Mouse (Mus musculus) right cerebral cortex, postnatal 14 days (tissue): ENCODE results near the gene Hcfc1r1.

ENCODE experiments used
- DNase-seq: peaks from one replicate; pipeline ENCODE4 v3.0.0; 2022

Hcfc1r1 gene

GRCm38 (mm10) chr17:23673424-23674073 is at the start of gene Hcfc1r1, which contains the start of gene Thoc6:
Gene Hcfc1r1 (plus strand): TSS chr17:23673596.
Gene Thoc6 (minus strand): TSS chr17:23673882.
- DNase-seq, result peak; percentile 91

DNA sequence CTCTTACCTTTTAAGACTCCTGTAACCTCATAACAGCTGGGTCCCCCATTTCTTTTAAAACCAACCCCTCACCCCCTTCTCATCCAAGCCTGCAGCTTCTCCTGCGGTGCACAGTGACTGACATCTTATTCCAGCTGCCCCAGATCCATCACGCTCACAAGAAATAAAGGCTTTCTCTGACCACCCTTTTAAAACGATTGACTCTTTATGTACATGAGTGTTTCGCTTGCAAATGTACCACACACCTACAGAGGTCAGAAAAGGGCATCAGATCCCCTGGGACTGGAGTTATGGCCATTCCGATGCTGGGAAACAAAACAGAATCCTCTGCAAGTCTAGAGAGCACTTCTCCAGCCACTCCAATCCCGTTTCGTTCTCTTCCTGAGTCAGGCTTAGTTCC is 45.6 kb upstream of the Hcfc1r1 start:
- DNase-seq, result no peak

DNA sequence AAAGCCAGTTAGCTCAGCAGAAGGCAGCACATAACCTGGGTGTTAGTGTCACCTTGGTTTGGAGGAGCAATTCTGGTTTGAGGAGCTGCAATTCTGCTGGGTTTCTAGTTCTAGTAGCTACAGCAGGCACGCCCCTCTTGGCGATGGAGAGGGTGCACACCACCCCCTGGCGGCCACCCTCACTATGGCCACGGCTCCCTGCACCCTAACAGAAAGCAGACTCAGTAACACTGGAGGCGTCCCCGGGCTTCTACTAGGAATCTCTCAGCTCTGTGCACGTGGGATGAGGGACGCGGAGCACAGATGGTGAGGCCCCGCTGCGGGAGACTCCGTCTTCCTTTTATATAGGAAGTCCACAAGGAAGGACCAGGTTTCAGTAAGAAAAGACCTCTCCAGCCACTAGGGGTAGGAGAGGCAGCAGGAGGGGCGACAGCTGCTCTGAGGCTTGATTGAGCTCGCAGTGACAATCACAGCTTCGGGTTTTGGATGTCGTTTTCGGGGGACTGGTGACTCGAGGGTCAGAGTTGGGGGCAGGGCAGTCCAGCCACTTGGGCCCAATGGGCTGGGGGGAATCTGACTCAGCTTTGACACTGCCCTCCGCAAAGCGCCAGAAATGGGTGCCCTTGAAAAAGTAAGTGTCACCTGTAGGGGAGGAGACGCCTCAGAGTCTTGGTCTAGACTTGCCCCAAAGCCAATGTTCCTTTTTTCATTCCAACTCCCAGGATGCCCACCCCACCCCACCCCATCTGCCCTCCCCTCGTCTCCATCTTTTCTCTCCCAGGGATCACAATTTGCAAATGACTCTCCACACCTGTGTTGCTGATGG is 43.0 kb upstream of the Hcfc1r1 start:
- DNase-seq, result peak; percentile 83

DNA sequence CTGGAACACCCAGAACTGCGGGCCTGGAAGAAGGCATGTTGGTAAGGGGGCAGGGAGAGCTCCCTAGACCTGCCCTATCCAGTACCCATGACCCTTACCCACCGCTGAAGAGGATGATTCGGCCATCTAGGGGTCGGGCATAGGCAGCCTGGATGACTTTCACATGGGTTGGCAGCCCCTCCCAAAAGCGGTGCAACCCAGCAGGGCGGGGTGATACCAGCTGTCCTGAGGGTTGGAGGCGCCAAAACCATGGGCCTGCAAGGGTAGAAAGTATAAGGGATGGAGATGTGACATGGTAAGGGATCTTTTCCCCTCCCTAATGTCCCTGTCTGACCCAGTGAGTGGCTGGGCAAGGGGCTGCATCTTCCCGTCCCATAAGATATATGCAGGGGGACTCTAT is 42.2 kb upstream of the Hcfc1r1 start:
- no peak for DNase-seq

- no peak for DNase-seq
These were observed 28.5 kb upstream of the Hcfc1r1 start, which contains the start of gene Mmp25 for GRCm38 (mm10) chr17:23644613-23645495. Gene Mmp25 (minus strand): TSS chr17:23645277.

DNA sequence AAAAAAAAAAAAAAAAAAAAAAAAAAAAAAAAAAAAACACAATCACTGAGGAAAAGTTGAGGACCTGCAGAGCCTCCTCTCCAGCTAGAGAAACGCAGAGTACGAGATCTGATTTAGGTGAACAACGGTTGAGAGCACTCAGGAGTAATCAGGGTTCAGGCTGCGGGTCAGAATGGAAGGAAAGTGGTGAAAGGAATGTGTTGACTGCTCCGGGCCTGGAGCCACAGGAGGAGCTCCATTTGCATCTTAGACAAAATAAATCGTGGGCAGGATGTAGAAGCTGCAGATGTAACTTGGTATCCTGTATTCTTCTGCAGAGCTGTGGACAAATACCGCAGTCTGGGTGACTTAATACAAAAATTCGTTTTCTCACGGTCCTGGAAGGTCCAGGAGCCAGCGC is 27.5 kb upstream of the Hcfc1r1 start:
- DNase-seq, result no peak

- DNase-seq, result no peak
These were observed 22.0 kb upstream of the Hcfc1r1 start for GRCm38 (mm10) chr17:23651363-23651762.

- no peak for DNase-seq
These were observed 20.1 kb upstream of the Hcfc1r1 start for GRCm38 (mm10) chr17:23653324-23653723.

GRCm38 (mm10) chr17:23654001-23654400 is 19.4 kb upstream of the Hcfc1r1 start:
- DNase-seq, result no peak

DNA sequence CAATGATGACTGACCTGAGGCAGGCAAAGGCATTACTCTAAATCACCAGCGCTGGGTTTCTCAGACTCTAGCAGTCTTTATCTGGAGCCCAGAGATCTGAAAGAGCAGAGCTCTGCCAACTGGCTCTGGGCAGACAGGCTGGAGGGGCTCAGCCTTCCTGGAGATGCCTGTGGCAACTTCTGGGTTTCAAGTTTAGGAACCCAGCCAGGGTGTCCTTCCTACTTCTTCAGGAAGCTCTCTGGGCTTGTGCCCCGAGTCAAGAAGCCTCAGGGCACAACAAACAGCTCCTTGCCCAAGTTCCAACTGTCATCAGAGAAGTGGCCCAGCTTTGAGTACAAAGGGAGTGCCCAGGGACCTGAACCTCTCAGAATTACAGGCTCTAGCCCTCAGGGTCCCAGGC is 19.0 kb upstream of the Hcfc1r1 start:
- DNase-seq, result no peak

GRCm38 (mm10) chr17:23658450-23658849 is 14.9 kb upstream of the Hcfc1r1 start:
- no peak for DNase-seq

DNA sequence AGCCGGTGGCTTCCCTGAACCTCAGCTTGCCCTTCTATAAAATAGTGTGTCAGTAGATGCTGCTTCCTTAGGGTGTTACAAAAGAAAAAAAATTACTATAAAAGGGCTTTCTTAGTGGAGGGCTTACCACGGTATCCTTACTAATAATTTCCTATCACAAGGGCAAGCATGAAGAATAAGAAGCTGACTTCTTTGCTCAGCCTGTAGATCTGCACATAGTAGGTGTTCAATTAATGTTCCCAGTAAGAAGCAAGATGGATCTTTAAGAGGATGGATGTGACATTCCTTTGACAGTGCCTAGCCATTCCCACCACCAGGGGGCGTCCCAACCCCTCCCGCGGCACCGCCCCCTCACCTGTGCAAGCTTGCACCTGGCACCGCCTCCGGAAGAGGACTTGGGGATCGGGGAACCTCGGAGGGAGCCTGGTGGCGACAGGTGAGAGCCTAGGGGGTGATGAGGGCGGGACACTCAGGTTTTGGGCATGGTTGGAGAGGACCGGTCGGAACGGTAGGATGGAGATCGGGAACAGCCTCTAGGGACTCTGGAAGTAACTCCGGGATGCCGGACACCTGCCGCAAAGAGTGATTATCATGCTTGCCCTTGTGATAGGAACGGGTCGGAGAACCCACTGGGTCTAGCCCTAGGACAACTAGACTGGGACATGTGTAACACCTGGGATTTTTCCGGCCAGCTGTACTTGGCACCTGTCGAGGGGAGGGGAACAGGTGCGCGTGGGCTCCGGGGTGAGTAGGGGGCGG is 13.1 kb upstream of the Hcfc1r1 start, which contains the start of gene Bicdl2:
TSS of gene Bicdl2 (plus strand) at position 390 of the 759 bp plus-strand sequence.
- DNase-seq, result no peak

GRCm38 (mm10) chr17:23660876-23661200 is 12.6 kb upstream of the Hcfc1r1 start:
- no peak for DNase-seq

- DNase-seq, result no peak
These were observed 11.9 kb upstream of the Hcfc1r1 start for GRCm38 (mm10) chr17:23661526-23661925.

GRCm38 (mm10) chr17:23664556-23665021 is 8.8 kb upstream of the Hcfc1r1 start:
- no peak for DNase-seq

- DNase-seq, result no peak
These were observed 7.9 kb upstream of the Hcfc1r1 start for GRCm38 (mm10) chr17:23665511-23665910.

GRCm38 (mm10) chr17:23670516-23671074 is 2.8 kb upstream of the Hcfc1r1 start:
- no peak for DNase-seq

DNA sequence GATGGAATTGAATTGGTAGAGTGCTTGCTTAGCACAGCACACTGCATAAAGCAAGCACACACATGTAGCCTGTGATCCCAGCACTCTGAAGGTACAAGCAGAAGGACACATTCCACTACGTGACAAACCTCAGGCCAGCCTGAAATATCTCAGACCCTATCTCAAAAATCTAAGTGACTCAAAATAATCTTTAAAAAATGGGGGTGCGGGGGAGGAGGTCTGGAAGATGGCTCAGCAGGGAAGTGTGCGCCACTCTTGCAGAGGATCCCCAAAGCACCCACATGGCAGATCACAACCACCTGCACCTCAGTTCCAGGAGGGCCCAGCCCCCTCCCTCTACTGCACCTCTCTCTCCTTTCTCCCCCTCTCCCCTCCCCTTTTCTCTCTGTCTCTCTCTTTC is 1.9 kb upstream of the Hcfc1r1 start:
- DNase-seq, result no peak

- no peak for DNase-seq
These were observed 635 bp upstream of the Hcfc1r1 start for GRCm38 (mm10) chr17:23672761-23673160.

- DNase-seq, result no peak
These were observed 1.0 kb downstream of the Hcfc1r1 start for GRCm38 (mm10) chr17:23674271-23674952.

- no peak for DNase-seq
These were observed 1.7 kb downstream of the Hcfc1r1 start for GRCm38 (mm10) chr17:23675127-23675526.
